Mouse (Mus musculus) intestine, embryonic 16.5 days (tissue): Measurements from ENCODE around the gene Ispd. TPM values are rescaled to one million over a fixed set of nuclear protein-coding genes. Genes with fewer than 3 reads are reported as not detected.

Experiments used
- ATAC-seq: fragments of 200-750 bp; cut with Nextera tagmentation; 2 replicates; pipeline ENCODE4 v1.8.0; 2017; ENCODE audit warnings: moderate TSS enrichment, moderate library complexity
- H3K27ac ChIP-seq: fragments of 300-500 bp; sonication (generic); 2 replicates; pipeline ENCODE4 v1.5.1; 2014; ENCODE audit warnings: mild to moderate bottlenecking, low read length
- H3K27me3 ChIP-seq: fragments of 300-500 bp; sonication (generic); replicated peaks from 2 replicates; pipeline ENCODE4 v1.6.1; 2014; ENCODE audit warnings: low read length, control low read depth, mixed read lengths; ENCODE audit not compliant: control insufficient read depth, insufficient read depth
- H3K36me3 ChIP-seq: fragments of 300-500 bp; sonication (generic); 2 replicates; pipeline ENCODE4 v1.6.1; 2014; ENCODE audit warnings: low read length, control low read depth; ENCODE audit not compliant: control insufficient read depth, insufficient read depth
- H3K4me1 ChIP-seq: fragments of 300-500 bp; sonication (generic); 2 replicates; pipeline ENCODE4 v1.6.1; 2014; ENCODE audit warnings: low read length, control low read depth, mixed read lengths; ENCODE audit not compliant: control insufficient read depth, insufficient read depth
- H3K4me2 ChIP-seq: fragments of 300-500 bp; sonication (generic); 2 replicates; pipeline ENCODE4 v1.6.1; 2014; ENCODE audit warnings: low read depth, low read length, control low read depth
- H3K4me3 ChIP-seq: fragments of 300-500 bp; sonication (generic); 2 replicates; pipeline ENCODE4 v1.5.1; 2014; ENCODE audit warnings: mild to moderate bottlenecking, low read length
- H3K9ac ChIP-seq: fragments of 300-500 bp; sonication (generic); 2 replicates; pipeline ENCODE4 v1.6.1; 2014; ENCODE audit warnings: low read depth, low read length
- H3K9me3 ChIP-seq: fragments of 300-500 bp; sonication (generic); 2 replicates; pipeline ENCODE4 v1.6.1; 2016; ENCODE audit warnings: low read length, control low read depth; ENCODE audit not compliant: control insufficient read depth
- WGBS: fragments of 180-500 bp; shearing (Covaris S2); extraction: QIAGEN DNeasy Blood & Tissue Kit; methylation state at CpG from one replicate; pipeline ENCODE4 v1.1.7; 2014; 5-methylcytosine and 5-hydroxymethylcytosine counted together
- polyA plus RNA-seq: library from polyadenylated mRNA; unstranded; fragments of >200 nt; fragmentation: Nextera tagmentation; extraction: Ambion mirVana; gene quantifications from 2 replicates; pipeline ENCODE4 v1.2.1, GENCODE M21; 2015

Ispd gene
- polyA plus RNA-seq, 1 experiment from 2014 or later = 9.0 TPM

- Histone ChIP-seq H3K9me3 (no peaks in the 10 kb centered on the region), H3K27ac (no peak overlapping the region), H3K4me2 (no peak overlapping the region), H3K4me1 (no peaks in the 10 kb centered on the region), H3K9ac (no peak overlapping the region), H3K4me3 (no peak overlapping the region), H3K27me3 (no peaks in the 10 kb centered on the region), H3K36me3 (no peaks in the 10 kb centered on the region)
- no peak for ATAC-seq
- 81% methylated on average over 3 of the region's 3 CpGs for WGBS
These were observed 151.3 kb downstream of the Ispd start for GRCm38 (mm10) chr12:36532525-36532924.

DNA sequence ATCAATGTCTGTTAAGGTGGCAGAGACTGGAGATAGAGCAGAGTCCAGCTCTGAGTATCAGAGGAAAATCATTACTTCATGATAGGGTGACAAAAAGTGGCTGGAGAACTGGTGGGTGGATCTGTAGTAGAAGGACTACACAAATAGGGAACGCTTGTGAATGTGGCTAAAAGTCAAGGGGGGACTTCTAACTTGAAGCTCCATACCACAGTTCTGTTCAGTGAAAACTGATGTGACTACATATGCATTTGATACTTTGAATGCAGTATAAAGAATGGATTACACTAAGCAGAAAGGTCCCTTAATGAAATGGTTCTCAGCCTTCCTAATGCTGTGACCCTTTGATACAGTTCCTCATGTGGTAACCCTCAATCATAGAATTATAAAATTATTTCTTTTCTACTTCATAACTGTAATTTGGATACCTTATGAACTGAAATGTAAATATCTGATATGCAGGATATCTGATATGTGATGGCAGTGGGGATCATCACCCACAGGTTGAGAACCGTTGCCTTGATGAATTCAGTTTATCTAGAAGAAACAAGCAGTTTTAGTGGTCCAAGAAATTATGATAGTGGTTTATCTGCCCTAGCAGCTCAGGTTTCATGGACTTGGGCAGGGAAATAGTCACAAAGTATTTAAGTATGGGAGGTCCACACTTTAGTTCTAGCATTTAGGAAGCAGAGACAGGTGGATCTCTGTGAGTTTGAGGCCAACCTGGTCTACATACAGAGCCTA is 152.1 kb downstream of the Ispd start:
- H3K36me3 ChIP-seq = no peaks in the 10 kb centered on the region
- H3K4me3 ChIP-seq = no peak overlapping the region
- no peaks in the 10 kb centered on the region for H3K27me3 ChIP-seq
- H3K4me1 ChIP-seq = no peaks in the 10 kb centered on the region
- no peak overlapping the region for H3K9ac ChIP-seq
- H3K4me2 ChIP-seq = no peak overlapping the region
- ATAC-seq = no peak
- 83% methylated on average over 2 of the region's 2 CpGs for WGBS
- no peaks in the 10 kb centered on the region for H3K9me3 ChIP-seq
- H3K27ac ChIP-seq = no peak overlapping the region

- Histone ChIP-seq H3K27ac (no peak overlapping the region), H3K9ac (no peak overlapping the region), H3K36me3 (no peaks in the 10 kb centered on the region), H3K4me2 (no peak overlapping the region), H3K4me1 (no peaks in the 10 kb centered on the region), H3K27me3 (no peaks in the 10 kb centered on the region), H3K4me3 (no peak overlapping the region), H3K9me3 (no peaks in the 10 kb centered on the region)
- no peak for ATAC-seq
- 89% methylated on average over 5 of the region's 5 CpGs for WGBS
These were observed 153.3 kb downstream of the Ispd start for GRCm38 (mm10) chr12:36534589-36534988.

GRCm38 (mm10) chr12:36545318-36545717 is 164.1 kb downstream of the Ispd start:
- H3K4me2 ChIP-seq = no peak overlapping the region
- H3K9me3 ChIP-seq = no peaks in the 10 kb centered on the region
- no peaks in the 10 kb centered on the region for H3K4me1 ChIP-seq
- H3K27ac ChIP-seq = no peak overlapping the region
- H3K27me3 ChIP-seq = no peaks in the 10 kb centered on the region
- ATAC-seq = no peak
- no peaks in the 10 kb centered on the region for H3K36me3 ChIP-seq
- no peak overlapping the region for H3K9ac ChIP-seq
- no peak overlapping the region for H3K4me3 ChIP-seq

DNA sequence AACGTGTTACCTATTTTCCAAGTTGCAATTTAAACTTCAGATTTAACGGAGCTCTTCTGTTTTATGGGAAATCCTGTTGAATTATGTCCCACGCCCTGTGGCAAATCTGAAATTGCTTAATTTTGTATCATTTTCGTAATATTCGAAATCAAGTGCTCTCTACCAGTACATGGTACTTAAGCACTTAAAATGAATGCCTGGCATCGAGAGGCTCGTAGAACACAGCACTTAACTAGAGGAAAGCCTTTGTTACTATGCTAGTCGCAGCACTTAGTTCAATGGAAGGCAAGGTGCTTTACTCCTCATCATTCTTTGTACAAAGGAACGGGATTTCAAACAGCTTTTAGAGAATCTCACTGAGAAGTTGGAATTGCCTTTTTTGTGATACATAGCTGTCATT is 168.2 kb downstream of the Ispd start:
- ATAC-seq = no peak
- no peaks in the 10 kb centered on the region for H3K9me3 ChIP-seq

GRCm38 (mm10) chr12:36554697-36555096 is 173.4 kb downstream of the Ispd start:
- no peak for ATAC-seq
- H3K36me3 ChIP-seq = no peaks in the 10 kb centered on the region
- H3K27me3 ChIP-seq = no peaks in the 10 kb centered on the region
- H3K9me3 ChIP-seq = no peaks in the 10 kb centered on the region
- no peak overlapping the region for H3K9ac ChIP-seq
- no peak overlapping the region for H3K4me2 ChIP-seq
- 94% methylated on average over 1 of the region's 1 CpGs for WGBS
- no peak overlapping the region for H3K27ac ChIP-seq
- H3K4me3 ChIP-seq = no peak overlapping the region
- H3K4me1 ChIP-seq = no peaks in the 10 kb centered on the region

More for the DNA sequence above, 168.2 kb downstream of the Ispd start:
- no peak overlapping the region for H3K27ac ChIP-seq
- H3K9ac ChIP-seq = no peak overlapping the region
- H3K4me3 ChIP-seq = no peak overlapping the region
- WGBS = 92% methylated on average over 9 of the region's 9 CpGs
- H3K36me3 ChIP-seq = no peaks in the 10 kb centered on the region
- H3K27me3 ChIP-seq = no peaks in the 10 kb centered on the region
- no peaks in the 10 kb centered on the region for H3K4me1 ChIP-seq
- H3K4me2 ChIP-seq = no peak overlapping the region

- H3K9me3 ChIP-seq = no peaks in the 10 kb centered on the region
- 68% methylated on average over 2 of the region's 2 CpGs for WGBS
These were observed 182.9 kb downstream of the Ispd start for GRCm38 (mm10) chr12:36564146-36564545.

DNA sequence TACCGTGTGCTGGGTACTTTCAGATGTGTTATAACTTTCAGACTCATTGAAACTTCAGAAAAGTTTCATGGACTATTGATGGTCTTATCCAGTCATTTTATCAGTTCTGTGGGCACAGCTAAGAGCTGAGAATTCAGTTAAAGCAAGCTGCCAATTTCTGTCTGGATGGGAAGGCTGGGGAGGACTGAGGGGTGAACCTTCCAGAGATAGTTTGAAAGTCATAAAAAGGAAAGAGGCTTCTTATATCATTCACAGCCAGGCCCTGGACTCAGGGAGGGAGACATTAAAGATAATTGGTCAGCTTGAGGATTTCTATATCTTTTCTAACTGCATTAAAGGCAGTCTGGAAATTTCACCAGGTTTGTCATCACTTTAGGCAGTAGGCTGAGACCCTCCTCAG is 185.7 kb downstream of the Ispd start:
- no peak for ATAC-seq
- H3K36me3 ChIP-seq = no peaks in the 10 kb centered on the region
- no peak overlapping the region for H3K9ac ChIP-seq
- H3K9me3 ChIP-seq = no peaks in the 10 kb centered on the region
- H3K27me3 ChIP-seq = no peaks in the 10 kb centered on the region
- H3K4me1 ChIP-seq = no peaks in the 10 kb centered on the region
- no peak overlapping the region for H3K4me2 ChIP-seq
- 82% methylated on average over 1 of the region's 1 CpGs for WGBS
- H3K27ac ChIP-seq = no peak overlapping the region
- H3K4me3 ChIP-seq = no peak overlapping the region

More at GRCm38 (mm10) chr12:36564146-36564545, 182.9 kb downstream of the Ispd start:
- Histone ChIP-seq H3K9ac (no peak overlapping the region), H3K36me3 (no peaks in the 10 kb centered on the region), H3K4me3 (no peak overlapping the region), H3K27ac (no peak overlapping the region), H3K27me3 (no peaks in the 10 kb centered on the region), H3K4me1 (no peaks in the 10 kb centered on the region), H3K4me2 (no peak overlapping the region)
- ATAC-seq = no peak

DNA sequence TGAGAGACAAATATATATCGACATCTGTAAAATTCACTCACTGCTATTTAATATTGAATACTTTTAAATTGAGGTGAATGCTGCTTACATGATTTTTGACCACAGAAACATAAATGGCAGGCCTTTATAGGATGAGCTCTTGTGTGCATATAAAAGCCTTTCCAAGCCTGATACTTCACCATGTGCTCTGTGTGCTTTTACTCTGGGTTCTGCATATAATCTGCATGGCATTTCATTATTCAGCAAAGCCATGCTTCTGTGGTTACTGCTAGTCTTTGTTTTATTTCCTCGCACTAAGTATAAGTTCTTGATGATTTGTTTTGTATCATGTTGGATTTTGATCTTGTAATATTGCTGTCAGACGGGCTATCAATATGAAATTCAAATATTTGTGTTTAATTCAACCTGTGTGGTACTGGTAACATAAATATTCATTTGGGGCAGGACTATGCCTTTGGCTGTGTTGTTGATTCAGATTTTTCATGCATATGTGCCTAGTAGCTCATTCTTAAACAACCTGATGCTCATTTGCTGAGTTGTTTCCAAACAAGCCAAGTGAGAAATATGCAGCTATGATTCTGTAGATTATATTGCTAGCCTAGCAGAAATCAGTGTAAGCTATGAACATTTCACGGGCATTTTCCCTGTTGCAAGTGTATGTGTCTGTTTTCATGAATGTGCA is 189.3 kb downstream of the Ispd start:
- H3K27ac ChIP-seq = no peak overlapping the region
- ATAC-seq = no peak
- no peak overlapping the region for H3K4me3 ChIP-seq
- H3K4me1 ChIP-seq = no peaks in the 10 kb centered on the region
- no peaks in the 10 kb centered on the region for H3K9me3 ChIP-seq
- H3K27me3 ChIP-seq = no peaks in the 10 kb centered on the region
- H3K36me3 ChIP-seq = no peaks in the 10 kb centered on the region
- WGBS = 83% methylated on average over 4 of the region's 4 CpGs
- H3K4me2 ChIP-seq = no peak overlapping the region
- no peak overlapping the region for H3K9ac ChIP-seq
